Mouse (Mus musculus) activated CD4-positive, CD25-positive, alpha-beta regulatory T cell, adult 4 months (primary cell): Measurements from ENCODE around the gene Gjd2. TPM values are rescaled to one million over a fixed set of nuclear protein-coding genes. Genes with fewer than 3 reads are reported as not detected.

ENCODE experiments used
- ATAC-seq: one replicate; pipeline ENCODE4 v1.8.0; 2017
- polyA plus RNA-seq, 2 experiments: library from polyadenylated mRNA; unstranded; fragments of 100-300 nt; shearing (Covaris generic); gene quantifications; one replicate each; pipeline ENCODE4 v1.2.1; 2017

The Gjd2 gene
- polyA plus RNA-seq, 2 experiments from 2014 or later = not detected

DNA sequence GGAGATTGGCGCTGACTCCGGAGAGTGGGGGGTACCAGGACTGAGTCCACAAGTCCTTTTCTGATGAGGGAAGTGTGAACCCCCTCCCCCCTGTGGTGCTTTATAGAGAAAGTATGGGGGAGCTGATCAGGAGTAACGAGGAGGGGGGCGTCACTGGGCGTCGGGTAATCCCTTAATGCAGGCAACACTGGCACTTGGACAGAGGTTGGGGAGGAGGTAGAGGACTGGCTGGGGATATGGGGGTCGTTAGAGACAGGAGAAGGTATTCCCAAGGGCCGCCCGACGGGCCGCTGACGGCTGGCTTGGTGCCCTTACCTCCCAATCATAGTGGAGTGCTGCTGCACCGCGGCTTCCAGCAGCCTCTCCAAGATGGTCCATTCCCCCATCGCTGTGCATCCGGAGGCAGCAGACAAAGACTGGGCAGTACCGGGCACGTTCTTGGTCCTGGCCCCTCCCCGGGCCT lies 639 bp downstream of the Gjd2 start:
- no peak for ATAC-seq

GRCm38 (mm10) chr2:114011838-114012237 lies 1.6 kb downstream of the Gjd2 start:
- ATAC-seq = no peak

GRCm38 (mm10) chr2:114008321-114008720 lies 5.1 kb downstream of the Gjd2 start:
- ATAC-seq = no peak

- ATAC-seq = no peak
Measured at GRCm38 (mm10) chr2:113997484-113997883, 15.9 kb downstream of the Gjd2 start.

GRCm38 (mm10) chr2:113996930-113997329 lies 16.5 kb downstream of the Gjd2 start:
- no peak for ATAC-seq

GRCm38 (mm10) chr2:113984890-113985289 lies 28.5 kb downstream of the Gjd2 start:
- ATAC-seq = no peak

GRCm38 (mm10) chr2:113980664-113981063 lies 32.8 kb downstream of the Gjd2 start:
- ATAC-seq = no peak

DNA sequence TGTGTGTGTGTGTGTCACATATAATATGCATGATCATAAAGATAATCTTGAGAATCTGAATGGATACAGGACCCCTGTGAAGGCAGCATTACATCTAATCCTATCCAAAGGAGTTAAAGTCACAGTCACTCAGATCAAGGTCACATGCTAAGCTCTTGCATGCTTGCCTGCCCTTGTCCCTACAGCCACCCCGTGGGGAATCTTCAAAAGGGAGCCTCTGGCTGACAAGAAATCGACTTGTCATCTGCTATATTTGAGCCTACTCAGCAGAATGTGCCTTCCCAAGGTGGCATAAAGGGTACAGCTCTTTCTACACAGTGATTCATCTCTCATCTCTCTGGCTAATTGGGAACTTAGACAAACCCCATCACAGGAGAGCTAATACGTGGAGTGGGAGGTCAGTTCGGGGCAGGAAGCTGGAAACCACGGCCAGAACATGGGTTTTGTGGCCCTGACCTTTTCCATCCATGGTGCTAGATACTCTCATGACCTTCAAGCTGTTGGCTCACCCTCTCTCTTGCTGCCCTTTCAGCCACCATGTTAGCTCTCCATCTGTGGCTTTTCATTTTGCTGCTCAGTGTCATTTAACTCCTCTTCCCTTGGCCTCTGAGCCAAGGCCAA lies 35.2 kb downstream of the Gjd2 start:
- ATAC-seq = no peak

DNA sequence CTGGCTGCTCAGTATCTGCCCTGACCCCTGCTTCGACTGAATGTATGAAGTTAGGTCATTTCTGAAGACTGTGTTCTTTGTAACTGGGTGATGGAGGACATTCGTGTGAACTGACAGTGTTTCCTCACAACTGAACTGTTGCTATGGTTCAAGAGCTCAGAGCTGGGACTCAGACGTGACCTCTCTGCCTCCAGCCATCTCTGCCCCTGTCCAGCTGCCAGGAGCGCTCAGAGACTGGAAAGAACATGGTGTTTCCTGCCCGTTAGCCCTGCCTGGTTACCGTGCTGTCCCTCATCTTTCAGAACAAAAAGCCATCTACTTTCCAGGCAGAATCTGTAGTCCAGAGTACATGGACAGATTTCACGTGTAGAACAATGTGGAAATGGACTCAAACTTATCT lies 39.5 kb downstream of the Gjd2 start:
- ATAC-seq = no peak

- no peak for ATAC-seq
Measured at GRCm38 (mm10) chr2:113966421-113966820, 47.0 kb downstream of the Gjd2 start.

Other genes starting within 250 kb of the Gjd2 start
- 1 to 10 TPM; 4.1 to 5.6 TPM for gene Scg5, start 184.5 kb downstream of the Gjd2 start, polyA plus RNA-seq
- 1 to 10 TPM; 4.5 to 7.5 TPM for gene Arhgap11a, start 165.0 kb downstream of the Gjd2 start, polyA plus RNA-seq
- gene Actc1, start 39.9 kb upstream of the Gjd2 start, polyA plus RNA-seq = not detected
- 10 to 100 TPM; 37.1 to 43.7 TPM for gene Aqr, start 173.4 kb upstream of the Gjd2 start, polyA plus RNA-seq
- 1 to 10 TPM; 1.9 to 2.2 TPM for gene Zfp770, start 187.8 kb upstream of the Gjd2 start, polyA plus RNA-seq